Mouse (Mus musculus): Measurements from ENCODE around the gene Dhh. TPM values are rescaled to one million over a fixed set of nuclear protein-coding genes. Genes with fewer than 3 reads are reported as not detected.

Gene Dhh
- polyA plus RNA-seq, 1 experiment: 0.40 TPM

DNA sequence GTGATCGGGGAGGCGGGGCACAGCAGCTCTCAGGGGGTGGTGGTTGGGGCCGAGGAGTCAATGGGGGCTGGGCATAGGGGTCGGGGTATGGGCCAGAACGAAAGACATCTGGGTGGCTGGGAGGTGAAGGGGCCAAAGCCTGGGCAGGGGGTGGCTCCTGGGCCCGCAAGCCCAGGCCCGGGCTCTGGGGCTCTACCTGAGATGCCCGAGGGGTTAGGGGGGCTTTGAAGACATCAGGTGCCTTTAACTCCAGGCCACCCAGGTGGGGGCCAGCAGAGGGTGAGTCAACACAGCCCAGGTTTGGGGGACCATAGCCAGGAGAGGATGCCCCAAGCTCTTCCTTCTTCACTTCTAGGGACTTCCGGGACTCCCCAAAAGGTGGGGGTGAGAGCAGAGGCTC is 45.6 kb downstream of the Dhh start:
- no peak overlapping the region for H3K4me3 ChIP-seq (ENCODE audit: insufficient read depth, low read depth, low read length)
- no peaks in the 10 kb centered on the region for H3K4me1 ChIP-seq (ENCODE audit: control insufficient read depth, insufficient read depth, insufficient read length, low read length)
- H3K27ac ChIP-seq (replicated peaks; ENCODE audit: low read depth, low read length): no peak overlapping the region

DNA sequence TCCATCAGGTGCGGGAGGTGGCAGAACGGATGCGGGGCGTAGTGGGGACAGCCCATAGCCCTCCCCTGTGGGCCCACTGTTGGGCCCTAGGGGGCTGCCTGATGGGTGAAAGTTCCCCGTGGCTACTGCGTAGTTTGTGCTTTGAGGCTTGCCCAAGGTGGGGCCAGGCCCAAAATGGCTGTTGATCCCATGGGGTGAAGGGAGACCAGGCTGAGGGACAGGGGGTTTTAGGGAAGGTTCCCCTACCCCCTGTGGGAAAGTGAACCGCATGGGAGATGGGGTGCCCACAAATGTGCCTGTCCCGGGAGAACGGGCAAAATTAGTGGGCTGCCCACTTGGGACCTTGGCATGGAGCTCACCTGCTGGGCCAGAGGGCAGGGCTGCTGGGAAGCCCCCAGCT is 46.3 kb downstream of the Dhh start:
- no peak overlapping the region for H3K27ac ChIP-seq (replicated peaks; ENCODE audit: low read depth, low read length)
- no peaks in the 10 kb centered on the region for H3K4me1 ChIP-seq (ENCODE audit: control insufficient read depth, insufficient read depth, insufficient read length, low read length)
- no peak overlapping the region for H3K4me3 ChIP-seq (ENCODE audit: insufficient read depth, low read depth, low read length)

DNA sequence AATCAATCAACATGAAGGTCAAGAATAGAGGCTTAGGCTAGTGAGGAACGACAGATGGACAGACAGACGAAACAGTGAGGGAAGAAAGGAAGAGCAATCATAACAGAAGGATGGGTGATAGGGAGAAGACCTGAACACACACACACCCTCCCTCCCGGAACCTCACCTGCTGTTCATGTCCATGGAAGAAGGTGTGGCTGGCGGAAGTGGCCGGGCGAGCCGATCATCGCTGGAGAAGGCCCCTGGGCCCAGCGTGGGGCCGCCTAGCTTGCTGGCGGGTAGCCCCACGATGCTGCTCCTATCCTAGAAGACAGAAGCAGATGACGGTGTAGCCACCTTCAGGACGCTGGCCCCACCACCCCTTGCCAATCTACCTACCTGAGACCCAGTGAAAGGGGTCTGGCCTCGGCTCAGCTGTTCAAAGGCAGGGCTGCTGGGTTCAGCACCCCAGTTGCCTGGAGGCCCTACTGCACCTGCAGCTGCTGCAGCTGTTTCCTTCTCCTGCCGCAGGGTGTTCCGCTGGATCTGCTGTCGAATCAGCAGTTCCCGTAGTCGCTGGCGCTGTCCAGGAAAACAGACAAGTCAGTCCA is 47.0 kb downstream of the Dhh start:
- H3K4me1 ChIP-seq (ENCODE audit: control insufficient read depth, insufficient read depth, insufficient read length, low read length): no peaks in the 10 kb centered on the region
- no peak overlapping the region for H3K27ac ChIP-seq (replicated peaks; ENCODE audit: low read depth, low read length)
- H3K4me3 ChIP-seq (ENCODE audit: insufficient read depth, low read depth, low read length): no peak overlapping the region

DNA sequence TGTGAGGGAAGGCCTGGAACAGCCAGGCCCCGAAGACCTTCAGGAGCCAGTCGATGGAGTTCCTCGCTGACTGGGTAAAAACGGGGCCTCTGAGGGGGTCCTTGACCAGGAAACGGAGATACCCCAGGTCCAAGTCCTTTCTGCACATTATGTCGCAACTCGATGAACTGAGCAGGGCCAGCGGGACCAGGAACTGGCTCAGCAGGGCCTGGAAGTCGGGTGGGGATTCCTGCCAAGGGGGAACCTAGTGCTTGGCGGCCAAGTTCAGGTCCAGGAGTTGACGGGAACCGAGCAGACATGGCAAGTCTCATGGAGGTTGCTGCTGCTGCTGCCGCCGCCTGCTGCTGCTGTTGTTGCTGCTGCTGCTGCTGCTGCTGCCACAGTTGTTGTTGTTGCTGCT is 47.7 kb downstream of the Dhh start:
- no peaks in the 10 kb centered on the region for H3K4me1 ChIP-seq (ENCODE audit: control insufficient read depth, insufficient read depth, insufficient read length, low read length)
- H3K27ac ChIP-seq (replicated peaks; ENCODE audit: low read depth, low read length): no peak overlapping the region

DNA sequence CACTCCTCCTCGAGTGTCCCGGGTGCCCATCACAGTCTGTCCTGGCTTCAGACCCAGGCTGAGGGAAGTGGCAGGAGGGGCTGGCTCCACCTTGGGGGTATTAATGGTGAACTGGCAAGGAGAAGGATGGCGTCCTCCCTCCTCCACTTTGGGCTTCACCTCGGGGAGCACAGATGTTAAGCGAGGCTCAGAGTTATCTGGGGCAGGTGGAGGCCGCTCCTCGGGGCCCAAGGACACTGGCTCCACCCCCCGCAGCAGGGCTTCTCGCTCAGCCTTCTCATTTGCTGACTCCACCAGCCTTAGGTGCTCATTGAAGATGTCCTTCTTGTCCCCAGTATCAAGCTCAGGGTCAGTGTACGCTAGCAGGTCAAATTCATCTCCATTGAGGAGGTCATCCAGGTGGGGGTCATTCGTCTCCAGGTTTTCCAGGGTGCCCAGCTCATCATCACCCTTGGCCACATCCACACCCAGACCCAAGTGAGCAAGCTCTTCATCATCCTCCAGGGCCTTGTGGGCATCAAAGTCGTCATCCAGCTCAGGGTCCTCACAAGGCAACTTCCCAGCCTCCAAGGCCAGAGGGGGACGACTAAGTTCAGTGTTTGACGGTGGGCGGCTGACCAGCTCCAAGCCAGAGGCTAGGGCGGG is 48.3 kb downstream of the Dhh start:
- no peak overlapping the region for H3K4me3 ChIP-seq (ENCODE audit: insufficient read depth, low read depth, low read length)
- H3K4me1 ChIP-seq (ENCODE audit: control insufficient read depth, insufficient read depth, insufficient read length, low read length): no peaks in the 10 kb centered on the region
- no peak overlapping the region for H3K27ac ChIP-seq (replicated peaks; ENCODE audit: low read depth, low read length)

More for the DNA sequence above, 47.7 kb downstream of the Dhh start:
- H3K4me3 ChIP-seq (ENCODE audit: insufficient read depth, low read depth, low read length): no peak overlapping the region

DNA sequence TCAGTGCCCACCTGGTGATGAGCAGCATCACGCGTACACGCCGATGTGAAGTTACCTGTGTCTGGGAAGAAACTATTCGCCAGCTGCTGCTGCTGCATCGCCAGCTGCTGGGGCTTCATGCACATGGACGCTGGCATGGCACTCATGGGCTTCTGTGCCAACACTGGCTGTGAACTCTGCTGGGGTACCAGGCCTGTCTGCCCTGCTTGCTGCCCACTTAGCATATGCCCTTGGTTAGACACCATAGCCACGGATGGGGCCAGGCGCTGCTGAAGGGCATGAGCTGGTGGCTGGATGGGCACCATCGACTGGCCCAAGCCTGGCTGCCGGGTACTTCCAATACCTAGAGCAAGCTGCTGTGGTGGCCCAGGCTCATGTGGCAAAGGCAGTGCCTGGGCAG is 49.2 kb downstream of the Dhh start:
- H3K4me3 ChIP-seq (ENCODE audit: insufficient read depth, low read depth, low read length): no peak overlapping the region
- no peaks in the 10 kb centered on the region for H3K4me1 ChIP-seq (ENCODE audit: control insufficient read depth, insufficient read depth, insufficient read length, low read length)
- no peak overlapping the region for H3K27ac ChIP-seq (replicated peaks; ENCODE audit: low read depth, low read length)

DNA sequence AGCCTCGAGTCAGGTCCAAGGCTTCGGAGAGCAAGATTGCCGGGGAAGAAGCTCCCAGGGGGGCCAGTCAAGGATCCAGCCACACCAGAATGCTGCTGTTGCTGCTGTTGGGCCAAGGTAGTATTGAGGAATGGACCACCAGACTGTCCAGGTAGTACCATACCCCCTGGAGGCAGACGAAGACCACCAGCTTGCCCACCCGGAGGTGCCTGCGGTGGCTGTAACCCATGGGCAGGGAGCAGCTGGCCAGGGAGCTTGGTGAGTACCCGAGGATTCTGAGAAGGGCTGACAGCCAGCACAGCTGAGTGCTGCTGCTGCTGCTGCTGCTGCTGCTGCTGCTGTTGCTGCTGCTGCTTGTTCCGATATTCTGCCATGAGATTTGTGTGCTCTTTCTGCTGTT is 52.2 kb downstream of the Dhh start:
- no peak overlapping the region for H3K27ac ChIP-seq (replicated peaks; ENCODE audit: low read depth, low read length)
- no peak overlapping the region for H3K4me3 ChIP-seq (ENCODE audit: insufficient read depth, low read depth, low read length)
- H3K4me1 ChIP-seq (ENCODE audit: control insufficient read depth, insufficient read depth, insufficient read length, low read length): no peaks in the 10 kb centered on the region

DNA sequence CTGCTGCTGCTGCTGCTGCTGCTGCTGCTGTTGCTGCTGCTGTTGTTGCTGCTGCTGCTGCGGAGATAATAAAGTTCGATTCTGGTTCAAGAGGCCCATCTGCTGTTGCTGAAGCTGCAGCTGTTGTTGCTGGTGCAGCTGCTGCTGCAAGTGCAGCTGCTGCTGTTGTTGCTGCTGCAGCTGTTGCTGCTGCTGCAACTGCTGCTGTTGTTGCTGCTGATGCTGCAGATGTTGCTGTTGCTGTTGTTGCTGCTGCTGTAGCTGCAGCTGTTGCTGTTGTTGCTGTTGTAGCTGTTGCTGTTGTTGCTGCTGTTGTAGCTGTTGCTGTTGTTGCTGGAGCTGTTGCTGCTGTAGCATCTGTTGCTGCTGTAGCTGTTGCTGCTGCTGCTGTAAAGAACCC is 53.2 kb downstream of the Dhh start:
- no peak overlapping the region for H3K27ac ChIP-seq (replicated peaks; ENCODE audit: low read depth, low read length)

DNA sequence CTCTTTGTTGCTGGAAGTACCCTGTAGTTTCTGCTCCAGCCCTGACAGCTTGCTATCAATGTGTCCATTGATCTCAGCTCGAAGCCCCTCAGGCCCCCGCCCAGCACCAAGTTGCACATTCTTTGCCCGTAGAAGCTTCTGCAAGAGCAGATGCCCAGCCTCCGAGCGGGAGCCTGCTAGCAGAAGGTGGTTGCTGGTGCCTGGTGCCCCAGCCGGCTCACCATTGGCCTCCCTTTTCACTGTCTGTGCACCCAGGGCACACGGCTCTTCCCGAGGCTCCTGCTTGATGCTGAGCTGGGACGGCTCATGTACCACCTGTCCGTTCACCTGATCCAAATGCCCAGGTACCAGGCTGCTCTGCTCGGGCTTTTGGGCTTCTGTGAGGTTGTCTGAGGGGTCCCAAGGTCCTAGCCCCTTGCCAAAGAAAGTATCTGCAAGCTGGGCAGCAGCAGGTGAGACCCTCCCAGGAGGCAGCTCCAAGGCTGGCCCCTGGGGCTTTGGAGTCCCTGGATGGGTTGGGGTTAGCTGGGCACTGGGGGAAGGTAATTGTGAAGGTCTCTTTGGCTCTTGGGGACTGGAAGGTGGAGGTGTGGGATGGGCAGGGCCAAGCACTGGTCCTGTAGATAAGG is 54.6 kb downstream of the Dhh start:
- Histone ChIP-seq H3K4me1 (ENCODE audit: control insufficient read depth, insufficient read depth, insufficient read length, low read length) (no peaks in the 10 kb centered on the region), H3K4me3 (ENCODE audit: insufficient read depth, low read depth, low read length) (no peak overlapping the region)

More for the DNA sequence above, 53.2 kb downstream of the Dhh start:
- H3K4me1 ChIP-seq (ENCODE audit: control insufficient read depth, insufficient read depth, insufficient read length, low read length): no peaks in the 10 kb centered on the region
- H3K4me3 ChIP-seq (ENCODE audit: insufficient read depth, low read depth, low read length): no peak overlapping the region

More for the DNA sequence above, 54.6 kb downstream of the Dhh start:
- no peak overlapping the region for H3K27ac ChIP-seq (replicated peaks; ENCODE audit: low read depth, low read length)

Other genes with a start within 250 kb of the Dhh start
- gene Ddx23, start 235.6 kb downstream of the Dhh start, polyA plus RNA-seq (2012; ENCODE audit: insufficient read depth, insufficient read length, missing spikeins): 28.1 and 50.7 TPM in 2 replicates
- 1.7 and 1.8 TPM in 2 replicates for gene Rnd1, start 221.1 kb downstream of the Dhh start, polyA plus RNA-seq (2012; ENCODE audit: insufficient read depth, insufficient read length, missing spikeins)
- gene Ccdc65, start 190.3 kb downstream of the Dhh start, polyA plus RNA-seq (2012; ENCODE audit: insufficient read depth, insufficient read length, missing spikeins): not detected in 2 replicates
- 1.9 TPM in 1 of 2 replicates, not detected in the other for gene Fkbp11, start 170.3 kb downstream of the Dhh start, polyA plus RNA-seq (2012; ENCODE audit: insufficient read depth, insufficient read length, missing spikeins)
- gene Arf3, start 135.3 kb downstream of the Dhh start, polyA plus RNA-seq (2012; ENCODE audit: insufficient read depth, insufficient read length, missing spikeins): 25.8 and 32.2 TPM in 2 replicates
- 0.83 and 0.95 TPM in 2 replicates for gene Wnt10b, start 120.4 kb downstream of the Dhh start, polyA plus RNA-seq (2012; ENCODE audit: insufficient read depth, insufficient read length, missing spikeins)
- gene Wnt1, start 108.7 kb downstream of the Dhh start, polyA plus RNA-seq (2012; ENCODE audit: insufficient read depth, insufficient read length, missing spikeins): not detected in 2 replicates
- not detected in 2 replicates for gene Ddn, start 89.0 kb downstream of the Dhh start, polyA plus RNA-seq (2012; ENCODE audit: insufficient read depth, insufficient read length, missing spikeins)
- gene Prkag1, start 67.0 kb downstream of the Dhh start, polyA plus RNA-seq (2012; ENCODE audit: insufficient read depth, insufficient read length, missing spikeins): 65.2 and 99.5 TPM in 2 replicates
- 11.1 and 15.1 TPM in 2 replicates for gene Kmt2d, start 27.3 kb downstream of the Dhh start, polyA plus RNA-seq (2012; ENCODE audit: insufficient read depth, insufficient read length, missing spikeins)
- not detected in 2 replicates for gene Rhebl1, start 4.0 kb downstream of the Dhh start, polyA plus RNA-seq (2012; ENCODE audit: insufficient read depth, insufficient read length, missing spikeins)
- gene Lmbr1l, start 19.7 kb upstream of the Dhh start, polyA plus RNA-seq (2012; ENCODE audit: insufficient read depth, insufficient read length, missing spikeins): 6.0 and 6.3 TPM in 2 replicates
- gene Tuba1b, start 36.0 kb upstream of the Dhh start, polyA plus RNA-seq (2012; ENCODE audit: insufficient read depth, insufficient read length, missing spikeins): 520 and 550 TPM in 2 replicates
- gene Gm49450, start 55.0 kb upstream of the Dhh start, polyA plus RNA-seq (2012; ENCODE audit: insufficient read depth, insufficient read length, missing spikeins): not detected in 2 replicates
- 125 and 132 TPM in 2 replicates for gene Tuba1a, start 55.2 kb upstream of the Dhh start, polyA plus RNA-seq (2012; ENCODE audit: insufficient read depth, insufficient read length, missing spikeins)
- 10.3 and 28.1 TPM in 2 replicates for gene Tuba1c, start 131.4 kb upstream of the Dhh start, polyA plus RNA-seq (2012; ENCODE audit: insufficient read depth, insufficient read length, missing spikeins)
- not detected in 2 replicates for gene Prph, start 156.6 kb upstream of the Dhh start, polyA plus RNA-seq (2012; ENCODE audit: insufficient read depth, insufficient read length, missing spikeins)
- gene Troap, start 176.0 kb upstream of the Dhh start, polyA plus RNA-seq (2012; ENCODE audit: insufficient read depth, insufficient read length, missing spikeins): not detected in 2 replicates
- not detected in 2 replicates for gene C1ql4, start 189.3 kb upstream of the Dhh start, polyA plus RNA-seq (2012; ENCODE audit: insufficient read depth, insufficient read length, missing spikeins)
- gene Dnajc22, start 194.6 kb upstream of the Dhh start, polyA plus RNA-seq (2012; ENCODE audit: insufficient read depth, insufficient read length, missing spikeins): 6.8 and 9.6 TPM in 2 replicates
- gene Spats2, start 227.4 kb upstream of the Dhh start, polyA plus RNA-seq (2012; ENCODE audit: insufficient read depth, insufficient read length, missing spikeins): 8.5 and 10.9 TPM in 2 replicates

Measured in brown adipose tissue, adult 24 weeks (tissue).